Mouse (Mus musculus) neutrophil, adult 5-6 weeks (primary cell): Measurements from ENCODE around the gene Dhdds. TPM values are rescaled to one million over a fixed set of nuclear protein-coding genes. Genes with fewer than 3 reads are reported as not detected.

Source experiments
- ATAC-seq: fragments of 151-379, 151-347 bp; 2 replicates; pipeline ENCODE4 v1.8.0; 2017; ENCODE audit warnings: mild to moderate bottlenecking, moderate TSS enrichment; ENCODE audit not compliant: insufficient number of reproducible peaks, poor library complexity, low FRiP score, severe bottlenecking; ENCODE audit errors: extremely low read depth
- total RNA-seq: library from RNA; stranded (forward); fragments of 200-1000 nt; gene quantifications from 2 replicates; pipeline ENCODE4 v1.2.3, GENCODE M21; 2017

Gene Dhdds
- 15.6 and 16.6 TPM in 2 replicates for total RNA-seq

DNA sequence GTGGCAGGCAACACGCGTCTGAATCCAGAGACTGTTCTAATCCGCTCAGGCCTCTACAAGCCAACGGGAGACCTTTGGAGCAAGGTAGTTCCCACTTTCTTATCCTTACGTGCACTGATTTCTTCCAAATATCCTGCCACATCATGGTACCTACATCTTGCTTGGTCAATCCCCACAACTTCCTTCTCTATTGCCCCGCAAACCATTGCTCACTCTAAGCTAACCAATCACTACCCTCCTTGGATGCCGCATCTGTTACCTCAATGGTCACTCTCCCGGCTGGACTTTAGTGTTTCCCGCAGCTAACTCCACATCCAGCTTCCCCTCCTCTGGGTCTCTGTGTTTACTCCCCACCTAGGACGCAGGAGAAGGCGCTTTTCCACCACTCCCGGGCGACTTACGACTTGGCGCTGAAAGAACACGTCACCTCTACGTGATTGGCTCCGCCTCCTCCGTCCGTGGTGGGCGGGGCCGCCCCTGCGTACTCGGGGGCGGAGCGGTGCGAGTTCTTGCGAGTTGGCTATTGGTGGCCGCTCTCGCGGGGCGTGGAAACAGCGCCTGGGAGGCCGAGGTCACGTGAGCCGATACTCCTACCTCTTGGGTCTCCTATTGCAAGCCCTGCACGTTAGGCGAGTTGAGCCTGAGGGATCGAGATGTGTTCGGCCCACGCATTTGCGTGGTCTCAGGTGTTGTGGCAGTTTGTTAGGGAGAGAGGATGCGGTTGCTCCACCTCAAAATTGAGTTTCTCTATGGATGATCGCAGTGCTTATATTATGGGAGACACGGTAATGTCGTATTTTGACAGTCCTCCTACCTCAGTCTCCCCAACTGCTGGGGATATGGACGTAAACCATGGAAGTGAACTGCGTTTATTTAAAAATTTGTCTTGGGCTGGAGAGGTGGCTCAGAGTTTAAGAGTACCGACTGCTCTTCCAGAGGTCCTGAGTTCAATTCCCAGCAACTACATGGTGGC lies at the start of gene Dhdds:
TSS of gene Dhdds (minus strand) at position 453 of the 973 bp plus-strand sequence.
- ATAC-seq: peak; percentile 97

DNA sequence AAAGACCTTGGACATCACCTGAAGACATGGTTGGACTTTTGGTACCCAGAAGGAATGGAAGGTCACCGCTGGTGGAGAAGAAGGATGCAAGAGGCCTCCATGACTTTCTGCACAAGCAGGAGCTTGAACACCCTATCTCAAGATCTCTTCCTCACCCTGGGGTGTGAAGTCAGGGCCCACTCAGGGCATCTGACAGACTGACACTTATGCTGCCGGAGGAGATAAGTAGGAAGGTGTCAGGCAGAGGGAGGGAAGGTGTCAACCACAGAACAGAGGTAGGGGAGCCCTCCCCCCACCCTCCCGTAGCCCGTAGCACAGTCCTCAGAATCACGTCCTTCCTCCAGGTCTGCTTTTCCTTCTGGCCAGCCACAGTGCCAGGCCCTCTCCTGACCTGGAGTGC lies 46.9 kb upstream of the Dhdds start:
- no peak for ATAC-seq

DNA sequence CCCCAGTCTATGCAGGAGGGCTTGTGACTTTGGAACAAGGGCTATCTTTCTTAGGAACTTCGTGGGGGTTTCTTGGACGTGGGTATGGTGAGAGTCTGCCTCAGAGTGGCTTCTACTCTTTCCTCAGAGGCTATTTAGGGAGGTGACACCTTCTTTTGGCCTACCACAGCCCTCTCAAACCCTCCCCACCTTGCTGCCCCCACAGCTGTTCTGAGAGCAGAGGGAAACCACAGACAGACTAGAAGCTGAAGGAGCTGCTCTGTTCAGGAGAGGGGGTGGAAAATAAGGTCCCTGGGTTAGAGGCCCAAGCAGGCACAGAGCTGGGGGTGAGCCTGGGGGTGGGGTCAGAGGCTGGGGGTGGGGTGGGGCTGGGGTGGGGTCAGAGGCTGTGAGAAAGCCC lies 42.3 kb upstream of the Dhdds start:
- no peak for ATAC-seq

DNA sequence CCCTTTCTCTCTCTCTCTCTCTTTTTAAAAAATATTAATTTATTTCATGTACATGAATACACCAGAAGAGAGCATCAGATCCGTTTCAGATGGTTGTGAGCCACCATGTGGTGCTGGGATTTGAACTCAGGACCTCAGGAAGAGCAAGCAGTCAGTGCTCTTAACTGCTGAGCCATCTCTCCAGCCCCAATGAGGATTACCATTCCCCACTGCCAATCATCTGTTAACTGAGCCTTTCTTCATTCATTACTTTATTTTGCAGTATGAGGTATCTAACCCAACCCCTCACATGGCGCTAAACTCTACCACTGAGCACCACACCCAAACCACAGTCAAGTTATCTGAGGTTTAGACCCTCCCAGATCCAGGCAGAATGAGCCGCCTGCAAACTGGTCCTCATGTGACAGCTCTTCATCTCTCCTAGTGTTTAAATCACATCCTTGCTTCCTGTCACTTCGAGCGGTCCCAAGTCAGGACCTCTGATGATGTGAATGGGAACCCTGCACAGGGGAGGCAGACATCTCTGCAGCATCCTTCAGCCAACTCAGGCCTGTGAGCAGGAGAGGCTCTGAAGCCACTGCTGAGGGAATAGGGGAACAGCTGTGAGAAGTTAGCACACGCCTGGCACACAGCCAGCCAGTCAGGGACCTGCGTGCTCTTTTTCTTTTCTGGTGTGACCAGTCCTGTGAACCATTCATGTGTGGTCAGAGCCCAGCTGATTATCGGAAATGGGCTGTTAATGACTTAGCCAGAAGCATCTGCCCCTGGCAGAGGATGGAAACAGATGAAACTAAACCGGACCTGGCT lies 40.8 kb upstream of the Dhdds start:
- no peak for ATAC-seq

DNA sequence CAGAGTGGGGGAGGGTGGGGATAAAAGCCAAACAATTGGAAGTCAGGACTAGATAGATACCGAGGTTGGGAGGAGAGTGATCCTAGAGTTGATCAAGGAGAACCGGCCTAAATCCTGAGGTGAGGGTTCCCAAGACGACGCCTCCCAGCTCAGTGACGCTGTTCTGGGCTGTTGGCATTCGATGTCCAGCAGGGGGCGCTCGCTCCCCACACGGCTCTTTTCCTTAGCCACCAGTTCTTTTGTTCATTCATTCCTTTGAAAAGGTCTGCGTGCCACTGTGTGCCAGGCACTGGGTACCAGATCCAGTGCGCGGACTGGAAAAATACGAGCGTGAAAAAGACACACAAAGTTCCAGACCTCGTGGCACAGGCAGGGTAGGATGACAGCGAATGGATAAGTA lies 35.2 kb upstream of the Dhdds start:
- peak; percentile 69; the same call in 1 of the 2 replicates for ATAC-seq

DNA sequence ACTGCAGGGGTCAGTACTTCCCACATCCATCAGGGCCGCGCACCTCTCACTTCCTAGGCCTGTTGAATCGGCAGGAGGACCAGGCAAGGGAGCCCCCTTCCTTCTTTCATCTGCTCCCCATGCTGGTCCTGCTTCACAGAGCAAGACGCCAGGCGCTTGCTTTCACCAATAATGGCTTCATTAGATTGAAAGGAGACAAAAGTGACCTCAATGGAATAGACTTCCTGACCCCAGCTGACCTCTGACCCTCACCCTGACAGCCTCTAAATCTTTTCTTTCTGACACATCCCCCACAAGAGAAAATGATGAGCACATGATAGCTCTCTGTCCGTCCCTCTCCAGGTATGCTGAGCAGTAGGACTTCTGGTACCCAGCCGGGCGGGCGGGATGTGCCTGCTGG lies 25.1 kb upstream of the Dhdds start:
- no peak for ATAC-seq

DNA sequence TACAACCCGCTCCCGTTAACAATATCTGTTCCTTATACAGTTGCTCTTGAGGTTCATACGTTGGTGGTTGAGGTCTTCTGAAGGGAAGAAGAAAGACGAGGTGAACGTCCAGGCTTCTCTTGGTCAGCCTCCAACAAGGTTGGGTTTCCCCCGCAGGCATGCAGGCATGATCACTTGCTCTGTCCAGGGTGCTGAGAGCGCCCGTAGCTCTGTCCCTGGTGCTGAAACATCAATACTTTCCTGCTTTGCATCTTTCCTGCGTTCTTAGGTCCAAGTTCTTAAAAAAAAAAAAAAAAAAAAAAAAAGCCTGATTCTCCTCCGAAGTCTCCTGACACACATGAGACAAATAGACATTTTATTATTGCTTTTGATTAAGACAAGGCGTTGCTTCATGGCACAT lies 19.9 kb upstream of the Dhdds start:
- ATAC-seq: 0 out of 2 replicates have a peak, but pooled peaks have one; percentile 27

DNA sequence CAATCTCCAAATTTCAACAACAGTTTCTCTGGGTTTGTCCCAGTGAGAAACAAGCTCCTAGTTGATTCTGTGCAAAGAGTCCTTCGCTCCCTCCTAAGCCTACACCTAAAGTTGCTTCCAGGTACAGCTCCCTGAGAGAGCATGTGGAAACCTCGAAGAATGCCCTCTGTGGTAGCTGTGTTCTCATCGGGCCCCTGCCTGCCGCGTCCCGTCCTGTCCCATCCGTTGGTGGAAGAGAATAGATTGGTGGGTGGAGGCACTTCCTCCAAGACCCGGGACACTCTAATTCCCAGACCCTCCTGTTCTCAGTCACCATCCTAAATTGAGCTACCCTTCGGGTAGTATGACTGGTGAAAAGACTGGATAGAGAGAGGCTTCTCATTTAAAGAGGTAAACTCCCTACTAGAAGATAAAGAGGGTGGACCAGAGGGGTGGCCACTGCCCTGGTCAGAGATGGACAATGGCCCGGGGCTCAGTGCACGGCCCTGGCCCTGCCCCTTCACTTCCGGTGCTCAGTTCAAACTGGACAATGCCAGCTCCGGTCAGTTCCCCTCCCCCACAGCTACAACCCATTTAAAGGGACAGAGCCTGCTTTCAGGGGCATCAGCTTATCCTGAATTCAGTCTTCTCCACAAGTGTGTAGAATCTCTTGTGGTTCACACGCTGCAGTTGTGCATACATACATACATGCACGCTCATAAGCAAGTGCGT lies 19.1 kb upstream of the Dhdds start:
- no peak for ATAC-seq

DNA sequence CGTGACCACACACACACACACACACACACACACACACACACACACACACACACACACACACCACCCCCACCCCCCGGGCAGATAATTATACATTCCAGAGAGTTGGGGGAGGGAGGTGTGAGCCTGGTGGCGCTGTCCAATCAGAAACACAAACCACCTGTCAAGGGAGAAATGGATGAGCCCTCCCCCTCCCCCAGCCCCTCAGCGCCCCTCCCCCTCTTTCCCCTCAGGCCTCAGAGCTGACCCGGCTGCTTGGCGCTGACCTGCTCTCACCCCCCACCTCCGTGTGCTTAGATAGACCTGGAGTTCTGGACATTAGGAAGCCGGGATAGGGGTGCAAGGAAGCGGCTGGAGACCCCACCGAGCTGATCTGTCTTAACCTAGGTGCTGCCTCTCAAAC lies 18.5 kb upstream of the Dhdds start:
- ATAC-seq: no peak

DNA sequence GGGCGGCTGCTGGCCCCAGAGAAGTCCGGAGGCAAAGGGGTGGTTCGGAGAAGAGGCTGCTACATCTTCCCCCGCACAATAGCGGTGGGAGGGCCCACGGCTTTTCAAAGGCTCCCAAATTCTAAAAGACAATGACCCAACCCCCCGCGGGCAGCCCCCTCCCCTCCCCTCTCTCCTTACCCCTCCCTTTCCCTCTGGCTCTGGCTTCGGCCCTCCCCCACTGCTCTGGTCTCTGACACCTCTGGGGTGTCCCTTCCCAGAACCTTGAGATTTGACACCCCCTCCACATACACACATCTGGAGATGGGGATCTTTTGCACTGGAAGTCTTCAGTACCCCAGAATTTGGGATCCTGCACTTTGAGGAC lies 18.0 kb upstream of the Dhdds start, which contains the start of gene Lin28a:
TSS of gene Lin28a (minus strand) at position 63 of the 367 bp plus-strand sequence.
- ATAC-seq: no peak

DNA sequence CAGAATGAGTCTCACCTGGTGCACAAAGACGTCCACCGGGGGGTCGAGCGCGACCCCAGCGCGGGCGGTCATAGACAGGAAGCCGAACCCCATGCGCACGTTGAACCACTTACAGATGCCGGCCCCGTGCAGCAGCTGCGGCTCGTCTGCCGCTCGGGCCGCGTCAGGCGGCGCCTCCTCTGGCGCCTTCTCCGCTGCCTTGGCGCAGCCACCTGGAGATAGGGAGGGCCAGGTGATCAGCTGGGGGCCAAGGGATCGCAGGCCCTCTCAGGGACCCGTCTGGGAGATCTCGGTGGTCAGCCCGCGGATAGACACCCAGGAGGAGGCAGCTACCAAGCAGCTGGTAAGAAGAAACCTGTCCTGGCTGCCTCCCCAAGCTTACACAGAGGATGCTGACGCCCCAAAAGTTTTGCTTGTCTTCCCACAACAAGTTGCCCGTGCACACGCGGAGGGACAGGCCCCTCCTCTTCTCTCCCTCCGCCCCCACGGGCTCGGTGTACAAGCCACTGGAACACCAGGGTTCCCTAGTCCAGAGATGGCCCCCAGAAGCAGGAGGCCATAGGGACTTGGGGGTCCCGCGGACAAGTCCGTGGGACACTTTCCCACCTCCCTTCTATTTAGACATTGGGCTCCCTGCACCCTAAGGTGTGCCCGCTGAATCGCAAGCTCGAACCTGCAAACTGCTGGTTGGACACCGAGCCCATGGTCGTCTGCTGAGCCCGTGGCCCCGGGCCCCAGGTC lies 17.5 kb upstream of the Dhdds start:
- ATAC-seq: no peak

DNA sequence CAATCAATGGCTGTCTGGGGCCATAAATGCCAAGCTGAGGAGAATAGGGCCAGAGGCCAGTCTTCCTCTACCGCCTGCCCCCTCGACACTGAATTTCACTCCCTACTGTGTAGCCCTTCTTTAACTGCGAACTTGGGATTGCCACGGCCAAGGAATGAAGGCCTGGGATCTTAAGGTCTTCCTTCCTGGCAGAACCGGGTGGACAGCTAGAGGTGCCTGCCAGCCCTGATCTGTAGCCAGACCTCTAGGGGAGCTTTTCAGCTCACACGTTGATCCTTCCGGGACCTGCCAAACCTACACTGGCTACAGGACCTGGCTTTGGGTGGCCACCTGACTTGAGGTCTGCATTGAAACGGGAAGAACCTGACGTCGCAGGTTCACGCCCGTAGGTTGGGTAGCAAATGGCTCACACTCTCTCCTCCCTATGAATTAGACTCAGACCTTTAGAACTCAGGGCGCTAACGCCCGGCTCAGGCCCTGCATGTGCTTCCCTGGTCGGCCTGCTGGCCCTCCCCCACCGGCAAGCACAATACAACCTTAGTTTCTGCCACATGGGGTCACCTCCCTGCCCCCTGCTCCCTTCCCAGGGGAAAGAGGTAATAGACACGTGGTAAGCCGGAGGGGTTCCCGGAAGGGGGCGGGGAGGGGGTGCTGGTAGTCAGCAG lies 16.6 kb upstream of the Dhdds start:
- peak; percentile 6; the same call in 1 of the 2 replicates for ATAC-seq

DNA sequence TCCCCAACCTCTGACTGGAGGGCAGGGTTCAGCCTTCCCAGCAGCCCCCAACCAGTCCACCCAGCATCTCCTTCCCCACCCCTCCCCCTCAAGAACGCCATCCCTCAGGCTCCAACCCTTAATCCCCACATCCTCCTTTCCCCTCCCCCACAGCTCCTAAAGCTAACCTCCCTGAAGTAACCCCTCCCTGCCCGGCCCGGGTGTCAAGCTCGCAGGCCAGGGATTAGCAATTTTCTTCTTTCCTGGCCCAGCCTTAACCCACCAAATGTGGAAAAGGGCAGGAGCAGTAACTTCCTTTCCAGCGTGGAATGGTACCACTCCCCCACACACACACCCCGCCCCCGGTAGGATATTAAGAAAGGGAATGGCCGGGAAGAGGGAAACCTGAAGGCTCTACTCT lies 16.0 kb upstream of the Dhdds start:
- no peak for ATAC-seq

DNA sequence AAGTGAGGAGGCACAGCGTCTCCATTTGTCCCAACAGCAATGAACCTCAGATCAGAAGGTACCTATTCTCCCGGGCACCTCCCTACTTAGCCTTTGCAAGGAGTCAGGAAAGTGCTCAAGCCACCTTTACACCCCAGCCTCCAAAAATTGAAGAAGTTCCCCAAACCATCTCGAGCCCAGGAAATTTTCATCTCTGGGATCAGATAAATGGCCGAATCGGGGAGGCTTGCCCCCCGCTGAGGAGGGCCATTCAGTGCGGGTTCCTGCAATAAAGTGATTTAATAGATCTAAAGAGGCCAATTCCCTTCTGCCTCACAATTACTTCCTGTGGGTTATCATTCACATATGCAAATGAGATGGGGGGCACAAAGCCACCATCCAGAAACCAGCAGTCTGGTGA lies 15.5 kb upstream of the Dhdds start:
- no peak for ATAC-seq

DNA sequence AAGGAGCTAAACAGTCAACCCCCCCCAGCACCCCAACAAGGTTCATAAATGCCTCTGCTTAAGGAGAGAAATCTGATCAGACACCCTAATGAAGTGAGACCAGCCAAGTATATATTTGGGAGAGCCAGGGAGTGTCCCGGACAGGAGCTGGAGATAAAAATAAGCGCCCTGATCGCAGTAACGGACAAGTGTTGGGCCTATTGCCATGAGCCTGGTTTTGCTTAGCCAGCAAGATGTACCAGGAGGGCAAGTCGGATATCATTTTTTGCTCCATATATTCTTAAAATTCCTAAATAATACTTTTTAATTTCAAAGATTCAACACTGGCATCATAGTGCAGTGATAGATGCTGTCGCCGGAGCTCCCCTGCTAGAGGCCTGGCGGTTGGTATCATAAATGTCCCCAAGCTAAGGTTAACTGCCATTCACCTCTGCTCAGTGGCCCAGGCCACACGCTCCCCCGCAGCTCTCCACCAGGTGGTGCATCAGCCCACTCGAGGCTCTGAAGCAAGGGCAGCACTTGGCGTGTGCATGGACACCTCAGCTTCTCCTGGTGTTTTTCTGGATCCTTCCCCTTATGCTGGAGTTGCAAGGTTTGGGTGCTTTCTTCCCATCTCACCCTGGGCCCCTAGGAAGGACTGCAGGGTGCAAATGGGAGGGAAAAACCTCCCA lies 12.3 kb upstream of the Dhdds start:
- ATAC-seq: no peak

DNA sequence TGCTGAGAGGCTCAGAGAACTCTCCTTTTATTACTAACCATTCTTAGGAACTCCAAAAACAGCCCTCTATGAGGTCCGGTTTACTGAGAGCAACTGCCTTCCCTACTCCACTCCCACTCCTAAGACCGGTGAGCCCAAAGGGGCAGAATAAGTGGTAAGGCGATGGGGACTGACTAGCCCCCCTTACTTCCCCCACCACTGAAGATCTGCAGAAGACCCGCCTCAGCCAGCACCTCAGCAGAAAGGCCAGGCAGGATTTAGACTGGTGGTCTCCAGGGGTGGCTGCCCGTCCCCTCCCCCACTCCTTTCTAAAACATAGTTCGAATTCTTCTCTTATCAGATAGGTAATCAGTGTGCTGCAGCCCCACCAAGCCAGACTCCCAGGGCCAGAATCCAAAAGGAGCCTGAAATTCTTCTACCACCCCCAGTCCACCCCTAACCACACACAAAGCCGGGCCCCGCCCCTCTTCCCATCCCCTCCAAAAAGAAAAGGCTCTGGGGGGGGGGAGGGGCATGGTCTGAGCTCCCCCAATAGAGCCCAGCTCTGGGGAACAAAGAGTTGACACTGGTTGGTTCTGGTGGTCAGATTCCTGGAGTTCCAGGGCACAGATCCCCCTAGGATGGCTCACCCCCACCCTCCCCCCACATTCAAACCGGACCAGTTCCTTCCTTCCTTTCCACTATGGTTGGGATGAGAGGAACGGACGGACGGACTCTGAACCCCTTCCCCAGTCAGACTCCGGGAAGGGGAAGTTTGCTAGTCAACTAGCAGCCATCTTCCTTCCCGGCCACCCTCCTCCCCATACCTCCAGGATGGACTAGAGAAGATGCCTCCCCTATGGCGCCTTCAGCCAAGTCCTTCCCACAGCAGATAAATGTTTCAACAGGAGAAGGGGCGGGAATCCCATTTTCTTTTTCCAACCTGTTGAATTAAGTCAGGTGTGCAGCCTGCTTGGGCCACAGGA lies 11.0 kb upstream of the Dhdds start:
- ATAC-seq: peak; percentile 24; the same call in 1 of the 2 replicates
